Mouse (Mus musculus) neural tube, embryonic 14.5 days (tissue): ENCODE measurements around the gene Ccl26. TPM values are rescaled to one million over a fixed set of nuclear protein-coding genes. Genes with fewer than 3 reads are reported as not detected.
"Not testable (repeated sequence)": the region's sequence is repeated elsewhere in the genome, so short reads cannot be mapped to it uniquely, and the experiment has no call there.

ENCODE experiments used
- ATAC-seq: fragments of 200-750 bp; cut with Nextera tagmentation; 2 replicates; pipeline ENCODE4 v1.8.0; 2017; ENCODE audit warnings: low read depth, mild to moderate bottlenecking, moderate TSS enrichment, moderate library complexity
- H3K27ac ChIP-seq: fragments of 300-500 bp; sonication (generic); 2 replicates; pipeline ENCODE4 v1.5.1; 2014; ENCODE audit warnings: low read depth, mild to moderate bottlenecking, control low read depth, low read length, moderate library complexity, mixed read lengths
- H3K27me3 ChIP-seq: fragments of 300-500 bp; sonication (generic); 2 replicates; pipeline ENCODE4 v1.6.1; 2014; ENCODE audit warnings: low read length; ENCODE audit not compliant: control insufficient read depth, insufficient read depth
- H3K36me3 ChIP-seq: fragments of 300-500 bp; sonication (generic); 2 replicates; pipeline ENCODE4 v1.6.1; 2014; ENCODE audit warnings: low read length, mixed read lengths; ENCODE audit not compliant: control insufficient read depth, insufficient read depth
- H3K4me1 ChIP-seq: fragments of 300-500 bp; sonication (generic); 2 replicates; pipeline ENCODE4 v1.6.1; 2014; ENCODE audit warnings: low read length; ENCODE audit not compliant: control insufficient read depth, insufficient read depth
- H3K4me2 ChIP-seq: fragments of 300-500 bp; sonication (generic); 2 replicates; pipeline ENCODE4 v1.6.1; 2014; ENCODE audit warnings: mild to moderate bottlenecking, low read depth, low read length, control low read depth
- H3K4me3 ChIP-seq: fragments of 300-500 bp; sonication (generic); 2 replicates; pipeline ENCODE4 v1.5.1; 2014; ENCODE audit warnings: low read depth, low read length, control low read depth, mixed read lengths
- H3K9ac ChIP-seq: fragments of 300-500 bp; sonication (generic); replicated peaks from 2 replicates; pipeline ENCODE4 v1.6.1; 2014; ENCODE audit warnings: low read depth, mild to moderate bottlenecking, control low read depth, low read length, mixed read lengths
- H3K9me3 ChIP-seq: fragments of 300-500 bp; sonication (generic); 2 replicates; pipeline ENCODE4 v1.6.1; 2016; ENCODE audit warnings: low read length; ENCODE audit not compliant: control insufficient read depth
- WGBS: fragments of 180-500 bp; shearing (Covaris S2); extraction: QIAGEN DNeasy Blood & Tissue Kit; methylation state at CpG from one replicate; pipeline ENCODE4 v1.1.7; 2014; 5-methylcytosine and 5-hydroxymethylcytosine counted together
- polyA plus RNA-seq: library from polyadenylated mRNA; unstranded; fragments of >200 nt; fragmentation: Nextera tagmentation; extraction: Ambion mirVana; gene quantifications from 2 replicates; pipeline ENCODE4 v1.2.1, GENCODE M21; 2014

Gene Ccl26
- polyA plus RNA-seq, result not detected in 2 replicates

DNA sequence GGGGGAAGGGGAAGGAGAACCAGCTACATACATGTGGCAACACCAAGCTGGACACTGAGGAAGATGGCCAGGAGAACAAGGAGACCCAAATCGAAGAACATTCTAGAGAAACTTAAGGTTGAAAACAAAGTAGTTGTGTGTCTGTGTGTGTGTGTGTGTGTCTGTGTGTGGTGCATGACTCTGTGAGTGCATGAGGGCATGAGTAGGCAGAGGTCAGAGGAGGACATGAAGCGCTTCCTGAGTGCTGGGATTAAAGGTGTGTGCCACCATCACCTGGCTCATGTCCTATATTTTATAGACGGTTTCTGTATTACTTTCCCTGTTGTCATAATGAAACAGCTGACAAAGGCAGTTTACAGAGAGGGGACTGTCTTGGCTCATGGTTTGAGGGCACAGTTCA, at the start of gene Ccl26:
Ccl26 (minus strand) TSS at position 101 of the 400 bp plus-strand sequence.
- no peaks in the 10 kb centered on the region for H3K4me1 ChIP-seq
- no peak within 1 kb of the TSS for H3K9ac ChIP-seq
- H3K36me3 ChIP-seq, result no peaks in the 10 kb centered on the region
- no peaks in the 10 kb centered on the region for H3K9me3 ChIP-seq
- 88% methylated on average over 3 of the region's 3 CpGs for WGBS
- H3K4me3 ChIP-seq, result no peak within 1 kb of the TSS
- ATAC-seq, result no peak
- H3K4me2 ChIP-seq, result no peak within 1 kb of the TSS
- no peak within 1 kb of the TSS for H3K27ac ChIP-seq
- no peaks in the 10 kb centered on the region for H3K27me3 ChIP-seq

DNA sequence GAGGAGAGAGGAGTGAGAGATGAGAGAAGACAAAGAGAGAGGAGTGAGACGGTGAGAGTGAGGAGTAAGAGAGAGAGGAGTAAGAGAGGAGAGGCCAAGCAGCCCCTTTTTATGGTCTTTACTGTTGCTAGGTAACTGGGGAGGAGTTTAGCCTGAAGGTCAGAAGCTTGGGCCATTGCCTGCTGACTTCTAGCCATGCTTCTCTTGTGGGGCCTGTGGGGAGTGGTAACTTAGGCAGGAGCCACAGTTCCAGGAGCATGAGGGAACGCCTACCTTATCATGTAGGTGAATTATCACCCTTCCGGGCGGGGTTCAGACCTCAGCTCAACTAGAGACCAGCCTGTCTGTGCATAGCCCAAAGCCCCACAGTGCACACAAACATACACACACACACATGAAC, 46.4 kb upstream of the Ccl26 start:
- Histone ChIP-seq H3K36me3 (no peaks in the 10 kb centered on the region), H3K4me3 (no peak overlapping the region), H3K9me3 (no peaks in the 10 kb centered on the region), H3K27me3 (no peaks in the 10 kb centered on the region), H3K27ac (no peak overlapping the region), H3K4me1 (no peaks in the 10 kb centered on the region), H3K9ac (no peak overlapping the region), H3K4me2 (no peak overlapping the region)
- 63% methylated on average over 4 of the region's 4 CpGs for WGBS
- ATAC-seq, result no peak

DNA sequence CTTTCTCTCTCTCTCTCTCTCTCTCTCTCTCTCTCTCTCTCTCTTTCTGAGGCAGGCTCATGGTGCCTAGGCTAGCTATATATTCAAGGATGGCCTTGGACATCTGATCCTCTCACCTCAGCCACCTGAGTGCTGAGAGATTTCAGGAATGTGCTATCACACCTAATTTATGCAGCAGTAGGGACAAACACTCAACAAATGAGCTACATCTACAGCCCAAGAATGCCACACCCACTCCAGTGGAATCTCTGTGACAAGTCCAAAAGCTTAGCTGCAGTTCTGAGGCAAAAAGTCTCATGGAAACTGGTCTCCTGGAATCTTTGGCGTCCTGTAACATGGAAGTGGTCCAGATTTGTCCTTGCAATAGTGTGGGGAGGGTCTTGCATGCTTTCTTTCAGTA, 44.2 kb upstream of the Ccl26 start:
- no peak for ATAC-seq
- WGBS, result 52% methylated on average over 1 of the region's 1 CpGs
- no peak overlapping the region for H3K9ac ChIP-seq
- H3K4me1 ChIP-seq, result no peaks in the 10 kb centered on the region
- no peak overlapping the region for H3K4me3 ChIP-seq
- H3K27me3 ChIP-seq, result no peaks in the 10 kb centered on the region
- H3K9me3 ChIP-seq, result no peaks in the 10 kb centered on the region
- H3K36me3 ChIP-seq, result no peaks in the 10 kb centered on the region
- no peak overlapping the region for H3K4me2 ChIP-seq
- H3K27ac ChIP-seq, result no peak overlapping the region

DNA sequence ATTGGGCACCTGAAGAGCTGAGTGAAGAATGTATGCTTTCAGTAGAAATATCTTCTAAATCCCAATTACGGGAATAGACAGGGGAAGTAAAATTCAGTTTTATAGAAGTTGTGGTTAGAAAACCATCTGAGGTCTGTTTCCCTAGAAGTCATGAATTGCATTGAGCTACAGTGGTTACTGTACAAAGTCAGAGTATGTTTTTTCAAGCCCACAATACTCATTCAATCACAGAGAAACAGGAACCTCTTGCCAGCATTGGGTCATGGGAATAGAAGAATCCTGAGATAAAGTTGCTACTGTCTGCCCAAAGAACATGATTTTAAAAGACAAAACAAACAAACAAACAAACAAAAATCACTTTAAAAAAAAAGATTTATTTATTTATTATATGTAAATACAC, 43.3 kb upstream of the Ccl26 start:
- H3K4me3 ChIP-seq, H3K27ac ChIP-seq, H3K9ac ChIP-seq, H3K27me3 ChIP-seq, H3K36me3 ChIP-seq, H3K4me1 ChIP-seq, ATAC-seq, H3K4me2 ChIP-seq, H3K9me3 ChIP-seq: not testable (repeated sequence)
- no CpG with 5 or more reads among the region's 1 CpGs for WGBS

DNA sequence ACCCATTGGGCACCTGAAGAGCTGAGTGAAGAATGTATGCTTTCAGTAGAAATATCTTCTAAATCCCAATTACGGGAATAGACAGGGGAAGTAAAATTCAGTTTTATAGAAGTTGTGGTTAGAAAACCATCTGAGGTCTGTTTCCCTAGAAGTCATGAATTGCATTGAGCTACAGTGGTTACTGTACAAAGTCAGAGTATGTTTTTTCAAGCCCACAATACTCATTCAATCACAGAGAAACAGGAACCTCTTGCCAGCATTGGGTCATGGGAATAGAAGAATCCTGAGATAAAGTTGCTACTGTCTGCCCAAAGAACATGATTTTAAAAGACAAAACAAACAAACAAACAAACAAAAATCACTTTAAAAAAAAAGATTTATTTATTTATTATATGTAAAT, 41.3 kb upstream of the Ccl26 start:
- H3K9ac ChIP-seq, H3K4me2 ChIP-seq, H3K27ac ChIP-seq, H3K9me3 ChIP-seq, H3K36me3 ChIP-seq, H3K4me3 ChIP-seq, H3K4me1 ChIP-seq, ATAC-seq, H3K27me3 ChIP-seq: not testable (repeated sequence)
- WGBS, result no CpG with 5 or more reads among the region's 1 CpGs

DNA sequence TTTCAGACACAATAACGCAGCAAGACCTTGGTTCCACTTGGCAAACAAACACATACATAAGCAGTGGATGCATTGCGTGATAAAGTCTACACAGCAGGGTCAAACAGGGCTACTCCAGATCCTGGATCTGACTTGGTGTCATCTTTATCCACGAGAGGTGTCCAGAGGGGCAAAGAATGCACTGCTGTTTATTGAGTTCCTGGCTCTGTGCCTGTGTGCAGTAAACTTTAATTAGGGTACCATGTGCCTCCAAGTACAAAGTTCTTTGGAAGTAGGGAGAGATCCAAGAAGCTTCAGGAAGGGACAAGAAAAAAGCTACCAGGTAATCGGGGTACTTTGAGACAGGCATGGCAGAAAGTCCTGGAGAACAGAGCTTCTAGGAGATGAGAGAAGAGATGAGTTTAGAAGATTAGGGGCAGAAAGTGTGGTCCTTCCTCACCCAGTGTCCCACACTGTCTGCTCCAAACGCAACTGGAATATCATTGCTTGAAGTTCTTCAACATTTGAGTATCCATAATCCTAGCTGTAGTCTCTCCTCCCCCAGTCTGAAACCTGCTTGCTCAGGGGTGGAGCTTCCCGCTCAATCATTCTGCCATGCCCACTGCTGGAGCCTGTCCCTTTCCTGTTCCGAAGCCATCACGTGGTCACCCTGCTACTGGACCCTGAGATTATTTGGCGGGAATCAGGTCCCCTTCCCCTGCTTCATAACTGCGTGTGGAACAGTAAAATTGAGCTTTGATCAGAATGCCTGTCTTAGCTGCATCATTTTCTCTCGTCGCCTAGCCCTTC, 26.8 kb upstream of the Ccl26 start:
- no peak for ATAC-seq
- Histone ChIP-seq H3K36me3 (no peaks in the 10 kb centered on the region), H3K4me1 (no peaks in the 10 kb centered on the region), H3K9ac (no peak overlapping the region), H3K4me2 (no peak overlapping the region), H3K9me3 (no peaks in the 10 kb centered on the region; the same call in 1 of the 2 replicates), H3K27ac (no peak overlapping the region), H3K27me3 (no peaks in the 10 kb centered on the region), H3K4me3 (no peak overlapping the region)
- WGBS, result 81% methylated on average over 10 of the region's 12 CpGs

DNA sequence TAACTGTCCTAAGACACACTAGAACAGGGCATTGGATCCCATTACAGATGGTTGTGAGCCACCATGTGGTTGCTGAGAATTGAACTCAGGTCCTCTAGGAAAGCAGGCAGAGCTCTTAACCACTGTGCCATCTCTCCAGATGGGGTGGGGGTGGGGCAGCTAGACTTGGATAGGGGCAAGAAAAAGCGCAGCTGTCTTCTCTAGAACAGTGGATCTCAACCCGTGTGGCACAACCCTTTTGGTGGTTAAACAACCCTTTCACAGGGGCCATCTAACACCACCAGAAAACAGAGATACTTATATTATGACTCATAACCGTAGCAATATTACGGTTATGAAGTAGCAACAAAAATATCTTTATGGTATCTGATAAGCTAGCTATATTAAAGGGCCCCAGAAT, 24.4 kb upstream of the Ccl26 start:
- Histone ChIP-seq H3K9me3 (no peaks in the 10 kb centered on the region; the same call in 1 of the 2 replicates), H3K9ac (no peak overlapping the region), H3K4me3 (no peak overlapping the region), H3K27me3 (no peaks in the 10 kb centered on the region), H3K27ac (no peak overlapping the region), H3K4me2 (no peak overlapping the region), H3K36me3 (no peaks in the 10 kb centered on the region), H3K4me1 (no peaks in the 10 kb centered on the region)
- ATAC-seq, result no peak
- WGBS, result 90% methylated on average over 4 of the region's 4 CpGs

DNA sequence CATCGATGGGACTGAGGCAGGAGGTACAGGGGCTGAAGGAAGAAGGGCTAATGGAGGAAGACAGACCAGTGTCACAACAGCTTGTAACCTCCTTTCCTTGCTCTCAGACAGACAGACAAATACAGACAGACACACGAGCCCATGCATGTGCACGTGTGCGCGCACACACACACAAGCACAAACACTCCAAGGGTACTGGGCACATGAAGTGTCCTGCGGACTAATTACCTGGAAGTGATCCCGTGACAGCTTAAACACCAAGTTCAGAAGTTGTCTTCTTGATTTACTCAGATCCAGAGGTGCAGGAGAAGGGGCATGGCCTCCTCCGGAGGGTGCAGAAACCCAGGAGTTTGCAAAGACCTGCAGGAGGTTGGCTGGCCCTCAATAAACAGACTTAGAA, 22.3 kb upstream of the Ccl26 start:
- ATAC-seq, result no peak
- WGBS, result 90% methylated on average over 8 of the region's 8 CpGs

DNA sequence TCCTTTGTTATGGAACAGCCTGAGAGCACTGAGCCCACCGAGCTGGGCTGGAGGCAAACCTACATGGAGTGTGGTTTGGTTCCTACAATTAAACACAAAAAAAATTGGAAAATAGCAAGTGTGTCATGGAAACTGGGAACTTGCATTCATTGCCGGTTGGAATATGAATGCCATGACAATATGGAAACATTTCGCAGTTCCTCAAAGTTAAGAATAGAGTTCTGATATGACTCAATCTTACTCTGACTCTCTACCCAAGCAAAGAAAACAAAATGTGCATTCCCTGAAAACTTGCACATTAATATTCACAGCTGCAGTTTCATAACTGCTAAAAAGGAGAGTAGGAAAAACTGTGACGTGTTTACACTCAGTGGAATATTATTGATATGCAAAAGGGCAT, 19.0 kb upstream of the Ccl26 start:
- Histone ChIP-seq H3K9me3 (no peaks in the 10 kb centered on the region), H3K9ac (no peak overlapping the region), H3K4me1 (no peaks in the 10 kb centered on the region), H3K27ac (no peak overlapping the region), H3K36me3 (no peaks in the 10 kb centered on the region), H3K27me3 (no peaks in the 10 kb centered on the region), H3K4me3 (no peak overlapping the region), H3K4me2 (no peak overlapping the region)
- 86% methylated on average over 4 of the region's 4 CpGs for WGBS
- ATAC-seq, result no peak

More for the DNA sequence above, 22.3 kb upstream of the Ccl26 start:
- Histone ChIP-seq H3K9me3 (no peaks in the 10 kb centered on the region), H3K27ac (no peak overlapping the region), H3K9ac (no peak overlapping the region), H3K27me3 (no peaks in the 10 kb centered on the region), H3K4me3 (no peak overlapping the region), H3K4me2 (no peak overlapping the region), H3K4me1 (no peaks in the 10 kb centered on the region), H3K36me3 (no peaks in the 10 kb centered on the region)
